Mouse (Mus musculus) urinary bladder, postnatal 4 days (tissue): ENCODE measurements around the gene Psmb3.

ENCODE experiments used
- DNase-seq, 2 experiments: peaks; one replicate each; pipeline ENCODE4 v3.0.0; 2021 to 2022; ENCODE audit warnings: low spot score in 2 of 2

Gene Psmb3

DNA sequence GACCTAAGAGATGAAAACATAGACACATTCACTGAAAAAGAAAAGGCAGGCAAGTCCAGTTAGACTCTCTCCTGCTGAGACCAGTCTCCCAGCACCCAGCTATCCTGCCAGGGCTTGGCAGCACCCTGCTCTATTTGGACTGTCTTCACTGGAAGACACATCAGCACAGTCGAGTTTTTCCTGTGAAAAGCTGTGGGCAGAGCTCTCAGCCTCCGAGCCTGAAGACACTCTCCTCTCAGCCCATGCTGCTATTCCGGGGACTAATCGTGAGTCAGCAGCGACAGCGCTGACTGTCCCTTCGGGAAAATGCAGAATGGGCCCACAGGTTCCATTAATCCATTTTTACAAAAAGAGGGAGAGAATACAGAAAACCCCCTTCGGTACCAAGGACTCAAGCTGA, 50.1 kb downstream of the Psmb3 start:
- DNase-seq: no peak

DNA sequence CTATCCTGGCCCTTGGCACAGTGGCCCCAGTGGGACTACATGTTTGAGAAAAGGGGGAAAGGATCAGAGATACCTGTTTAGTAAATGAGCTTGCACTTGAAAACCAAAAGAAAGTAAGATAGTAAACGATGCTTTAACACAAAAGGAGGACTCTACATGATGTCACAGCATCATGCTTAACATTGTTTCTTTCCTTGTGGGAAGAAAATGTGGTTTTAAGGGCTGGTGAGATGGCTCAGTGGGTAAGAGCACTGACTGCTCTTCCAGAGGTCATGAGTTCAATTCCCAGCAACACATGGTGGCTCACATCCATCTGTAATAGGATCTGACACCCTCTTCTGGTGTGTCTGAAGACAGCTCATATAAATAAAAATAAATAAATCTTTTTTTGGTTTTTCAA, 54.9 kb downstream of the Psmb3 start:
- DNase-seq: no peak

DNA sequence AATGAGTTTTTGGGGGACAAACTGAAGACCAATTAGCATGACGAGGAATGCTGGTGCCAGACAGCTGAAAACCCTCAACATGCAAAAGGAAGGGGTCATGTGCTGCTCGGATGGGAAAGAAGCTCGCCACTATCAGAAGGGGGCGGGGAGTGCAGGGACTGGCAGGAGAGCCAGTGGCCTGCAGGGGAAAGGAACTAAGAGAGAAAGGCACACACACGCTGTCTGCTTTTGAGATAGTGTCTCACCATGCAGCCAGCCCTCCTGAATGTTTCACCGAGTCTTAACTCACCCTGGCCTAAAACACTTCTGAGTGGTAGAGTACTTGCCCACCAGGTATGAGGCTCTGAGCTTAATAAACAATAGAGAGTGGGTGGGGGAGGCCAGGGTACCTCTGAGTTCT, 55.7 kb downstream of the Psmb3 start:
- DNase-seq: no peak

DNA sequence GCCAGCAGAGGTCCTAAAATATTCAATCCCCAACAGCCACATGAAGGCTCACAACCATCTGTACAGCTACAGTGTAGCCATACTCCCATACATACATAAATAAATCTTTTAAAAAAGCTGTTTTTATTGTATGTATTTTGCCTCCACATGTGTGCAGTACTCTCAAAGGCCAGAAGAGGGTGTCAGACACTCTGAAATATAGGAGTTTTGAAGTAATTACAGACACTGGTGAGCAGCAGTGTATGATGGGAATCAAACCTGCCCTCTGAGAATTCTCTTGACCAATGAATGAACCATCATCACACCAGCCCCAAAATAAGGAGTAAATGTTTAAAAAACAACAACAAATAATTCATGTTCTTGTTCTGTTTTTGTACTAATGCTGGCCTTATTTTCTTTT, 58.4 kb downstream of the Psmb3 start:
- no peak for DNase-seq
